ENCODE assay signal across 8 mouse cellular contexts in the genomic region with DNA sequence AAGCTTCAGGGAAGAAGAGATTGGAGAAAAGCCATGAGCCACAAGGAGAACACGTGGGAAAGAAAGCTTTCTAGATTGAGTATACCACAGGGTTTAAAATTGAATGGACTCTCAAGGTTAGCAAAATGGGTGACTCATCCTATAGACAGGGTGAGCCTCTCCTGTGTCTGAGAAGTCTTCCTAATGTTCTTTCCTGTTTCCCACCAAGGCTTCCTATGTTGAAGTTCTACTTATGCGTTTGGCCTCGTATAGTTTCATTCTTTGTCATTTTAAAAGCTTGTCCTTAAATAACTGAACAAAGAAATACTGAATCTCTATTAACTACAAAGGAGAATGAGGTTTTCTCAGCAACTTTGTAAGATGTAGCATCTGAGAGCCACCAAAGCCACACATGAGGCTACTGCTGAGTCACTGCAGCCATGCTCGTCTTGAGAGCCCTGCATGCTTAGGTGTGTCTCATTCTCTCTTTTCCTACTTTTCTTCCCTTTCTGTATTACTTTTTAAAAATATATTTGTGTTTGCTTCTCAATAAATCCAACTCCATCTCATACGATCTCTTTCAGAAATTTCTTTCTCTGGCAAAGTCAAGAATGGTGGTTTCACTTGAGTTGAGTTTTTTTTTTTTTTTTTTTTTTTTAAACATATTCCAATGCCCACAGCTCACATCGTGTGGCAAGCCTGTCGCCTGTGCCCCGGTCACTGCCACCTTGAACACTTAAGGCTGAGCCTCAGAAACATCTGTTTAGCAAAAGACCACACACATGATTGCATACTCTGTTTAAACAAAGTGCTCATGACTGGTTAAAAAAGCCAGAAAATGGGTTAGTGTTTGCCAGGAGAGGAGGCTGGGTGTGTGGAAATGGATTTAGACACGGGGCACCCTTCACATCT. TPM values are rescaled to one million over a fixed set of nuclear protein-coding genes. Genes with fewer than 3 reads are reported as not detected.
A peak's percentile ranks its signal among the peaks of the same experiment; 100 is the strongest.
DNase-seq lines count a peak whose midpoint lies in the region; ATAC-seq and TF ChIP-seq lines count a peak whose summit lies in the region.
"Had no signal": no experiment of that assay in that cellular context is flagged by ENCODE, and none has a peak within 500 bp of the region (broad histone marks: within the 10 kb centered on the region; RNA-seq: fewer than 3 reads in every experiment).

No protein-coding gene starts in this region.

- ATAC-seq in embryonic facial prominence, embryonic 15.5 days (ENCODE audit: insufficient number of reproducible peaks, low FRiP score, low TSS enrichment, low read depth), result no peak
- no peak for ATAC-seq in neural tube, embryonic 13.5 days (ENCODE audit: low read depth)

- H3K4me1 ChIP-seq in thymus, adult 2 months (replicated peaks; ENCODE audit: control insufficient read depth, insufficient read depth, low read length), result peaks cover 5% of the 10 kb centered on the region
- peaks cover 4% of the 10 kb centered on the region; the same call in 1 of the 2 replicates for H3K4me1 ChIP-seq in embryonic facial prominence, embryonic 15.5 days
- peaks cover 9% of the 10 kb centered on the region for H3K4me1 ChIP-seq in limb, embryonic 10.5 days
- peaks cover 8% of the 10 kb centered on the region; the same call in 1 of the 2 replicates for H3K4me1 ChIP-seq in neural tube, embryonic 13.5 days (replicated peaks)

- H3K36me3 ChIP-seq in thymus, adult 2 months (ENCODE audit: control insufficient read depth, insufficient read depth, low read length), result 0 out of 2 replicates have a peak, but pooled peaks cover 2% of the 10 kb centered on the region
- H3K36me3 ChIP-seq in embryonic facial prominence, embryonic 15.5 days, result no peaks in the 10 kb centered on the region
- no peaks in the 10 kb centered on the region for H3K36me3 ChIP-seq in limb, embryonic 10.5 days
- H3K36me3 ChIP-seq in neural tube, embryonic 13.5 days, result no peaks in the 10 kb centered on the region

- H3K27me3 ChIP-seq in thymus, adult 2 months (ENCODE audit: control insufficient read depth, insufficient read depth, low read length), result no peaks in the 10 kb centered on the region
- no peaks in the 10 kb centered on the region for H3K27me3 ChIP-seq in embryonic facial prominence, embryonic 15.5 days
- H3K27me3 ChIP-seq in limb, embryonic 10.5 days (ENCODE audit: low read depth, poor library complexity, severe bottlenecking), result no peaks in the 10 kb centered on the region
- H3K27me3 ChIP-seq in neural tube, embryonic 13.5 days, result no peaks in the 10 kb centered on the region

- peak overlapping the region; percentile 40 for H3K4me3 ChIP-seq in thymus, adult 2 months (ENCODE audit: control insufficient read depth, insufficient read depth, low read length)
- H3K4me3 ChIP-seq in embryonic facial prominence, embryonic 15.5 days (replicated peaks), result peak overlapping the region; percentile 40
- H3K4me3 ChIP-seq in limb, embryonic 10.5 days, result peak overlapping the region; percentile 43
- H3K4me3 ChIP-seq in neural tube, embryonic 13.5 days, result peak overlapping the region; percentile 20

- no peaks in the 10 kb centered on the region for H3K9me3 ChIP-seq in embryonic facial prominence, embryonic 15.5 days (replicated peaks)
- H3K9me3 ChIP-seq in limb, embryonic 10.5 days (replicated peaks), result no peaks in the 10 kb centered on the region
- no peaks in the 10 kb centered on the region for H3K9me3 ChIP-seq in neural tube, embryonic 13.5 days

- H3K4me2 ChIP-seq in embryonic facial prominence, embryonic 15.5 days (replicated peaks), result peak overlapping the region; percentile 50
- H3K4me2 ChIP-seq in neural tube, embryonic 13.5 days, result peak overlapping the region; percentile 42

- no peak for TF ChIP-seq CTCF in thymus, adult 2 months (IDR thresholded peaks at IDR 0.05; ENCODE audit: borderline replicate concordance, control insufficient read depth, extremely low read depth, insufficient read depth, low read length, poor library complexity)

- peak; percentile 6 for DNase-seq in thymus, adult 2 months
- DNase-seq in thymus, postnatal 25 days, result no peak
- DNase-seq in limb, embryonic 10.5 days (ENCODE audit: low spot score), result no peak
- DNase-seq in kidney, adult 18-20 months, result no peak
- DNase-seq in adrenal gland, adult 18-20 months (ENCODE audit: low spot score in 2 of 2), result no peak

- no peak for TF ChIP-seq POLR2A in thymus, adult 2 months (IDR thresholded peaks at IDR 0.05; ENCODE audit: control insufficient read depth, extremely low read depth, insufficient read depth, low read length, poor library complexity)

- WGBS in thymus, adult 2 months, result 16% methylated on average over 9 of the region's 9 CpGs
- 53% methylated on average over 9 of the region's 9 CpGs for WGBS in embryonic facial prominence, embryonic 15.5 days
- WGBS in limb, embryonic 10.5 days, result 74% methylated on average over 9 of the region's 9 CpGs
- 76% methylated on average over 9 of the region's 9 CpGs for WGBS in neural tube, embryonic 13.5 days

- H3K9ac ChIP-seq in embryonic facial prominence, embryonic 15.5 days, result 0 out of 2 replicates have a peak overlapping the region, but pooled peaks have one; percentile 2
- peak overlapping the region; percentile 35; the same call in 1 of the 2 replicates for H3K9ac ChIP-seq in neural tube, embryonic 13.5 days

- H3K27ac ChIP-seq in thymus, adult 2 months (ENCODE audit: control insufficient read depth, insufficient read depth, low read length), result peak overlapping the region; percentile 80
- peak overlapping the region; percentile 71 for H3K27ac ChIP-seq in embryonic facial prominence, embryonic 15.5 days (replicated peaks)
- H3K27ac ChIP-seq in limb, embryonic 10.5 days, result peak overlapping the region; percentile 56
- no peak overlapping the region for H3K27ac ChIP-seq in neural tube, embryonic 13.5 days (replicated peaks)

RNA-seq across cellular contexts. Expression of a gene that starts 0.7 kb away (rescaled TPM):
- polyA plus RNA-seq in thymus, adult 2 months (2012; rRNA removed), result 8.6 and 11.4 TPM in 2 replicates
- polyA plus RNA-seq in embryonic facial prominence, embryonic 15.5 days (2015; fragmentation: Nextera tagmentation; extraction: Ambion mirVana), result 4.0 and 4.6 TPM in 2 replicates
- 0.84 and 1.0 TPM in 2 replicates for polyA plus RNA-seq in limb, embryonic 10.5 days (2016; fragmentation: Nextera tagmentation; extraction: Ambion mirVana)
- polyA plus RNA-seq in neural tube, embryonic 13.5 days (2015; fragmentation: Nextera tagmentation; extraction: Ambion mirVana), result 1.3 and 1.9 TPM in 2 replicates
- total RNA-seq in adrenal gland, adult 18-20 months (2021), result 10 to 100 TPM; 18.6 to 19.3 TPM

RNA-seq across cellular contexts. Expression of a gene that starts 23.4 kb away (rescaled TPM):
- 0.32 and 0.34 TPM in 2 replicates for polyA plus RNA-seq in thymus, adult 2 months (2012; rRNA removed)
- polyA plus RNA-seq in embryonic facial prominence, embryonic 15.5 days (2015; fragmentation: Nextera tagmentation; extraction: Ambion mirVana), result 0.34 and 0.45 TPM in 2 replicates
- polyA plus RNA-seq in limb, embryonic 10.5 days (2016; fragmentation: Nextera tagmentation; extraction: Ambion mirVana), result not detected in 2 replicates
- polyA plus RNA-seq in neural tube, embryonic 13.5 days (2015; fragmentation: Nextera tagmentation; extraction: Ambion mirVana), result 0.29 and 0.52 TPM in 2 replicates
- total RNA-seq in adrenal gland, adult 18-20 months (2021), result under 1 TPM in 1 of 2 experiments, not detected in 1; 0.10 TPM
- total RNA-seq: left cerebral cortex, adult 18-20 months had no signal

RNA-seq across cellular contexts. Expression of a gene that starts 38.8 kb away (rescaled TPM):
- 11.9 and 15.9 TPM in 2 replicates for polyA plus RNA-seq in thymus, adult 2 months (2012; rRNA removed)
- polyA plus RNA-seq in embryonic facial prominence, embryonic 15.5 days (2015; fragmentation: Nextera tagmentation; extraction: Ambion mirVana), result 2.3 and 2.5 TPM in 2 replicates
- polyA plus RNA-seq in limb, embryonic 10.5 days (2016; fragmentation: Nextera tagmentation; extraction: Ambion mirVana), result 0.33 and 0.50 TPM in 2 replicates
- 0.40 and 1.1 TPM in 2 replicates for polyA plus RNA-seq in neural tube, embryonic 13.5 days (2015; fragmentation: Nextera tagmentation; extraction: Ambion mirVana)
- 10 to 100 TPM in 1 of 2 experiments, 1 to 10 TPM in 1; 9.1 to 23.9 TPM for total RNA-seq in adrenal gland, adult 18-20 months (2021)
